Mouse (Mus musculus) E14TG2a.4 (cell line): Measurements from ENCODE around the gene Dhodh.

Source experiments
- H3K27me3 ChIP-seq: 2 replicates; pipeline ENCODE4 v1.6.1; 2014; ENCODE audit warnings: low read length, control low read depth; ENCODE audit not compliant: insufficient read depth
- H3K36me3 ChIP-seq: 2 replicates; pipeline ENCODE4 v1.6.1; 2014; ENCODE audit warnings: low read length, control low read depth; ENCODE audit not compliant: insufficient read depth
- H3K4me1 ChIP-seq: replicated peaks from 2 replicates; pipeline ENCODE4 v1.6.1; 2014; ENCODE audit warnings: low read depth, low read length, control low read depth
- H3K4me3 ChIP-seq: replicated peaks from 2 replicates; pipeline ENCODE4 v1.5.1; 2014; ENCODE audit warnings: mild to moderate bottlenecking, low read length
- H3K9me3 ChIP-seq: 2 replicates; pipeline ENCODE4 v1.6.1; 2014; ENCODE audit warnings: low read length, control low read depth
- CTCF ChIP-seq: conservative IDR thresholded peaks from 2 replicates; pipeline ENCODE4 v1.5.1; 2014; ENCODE audit warnings: low read length
- NANOG ChIP-seq: IDR thresholded peaks from 2 replicates; pipeline ENCODE4 v1.6.1; 2014; ENCODE audit warnings: borderline replicate concordance, low read length, mixed read lengths
- POU5F1 ChIP-seq: IDR thresholded peaks from 2 replicates; pipeline ENCODE4 v1.6.1; 2014; ENCODE audit warnings: low read length, borderline replicate concordance

Gene Dhodh

GRCm38 (mm10) chr8:109608271-109609152 lies at the start of gene Dhodh:
TSS of gene Dhodh (minus strand) at chr8:109608673.
- no peaks in the 10 kb centered on the region for H3K9me3 ChIP-seq
- H3K4me1 ChIP-seq = peaks cover 17% of the 10 kb centered on the region
- TF ChIP-seq POU5F1 (no peak), NANOG (no peak), CTCF (no peak)
- peak within 1 kb of the TSS; percentile 92 for H3K4me3 ChIP-seq
- H3K36me3 ChIP-seq = peaks cover 30% of the 10 kb centered on the region
- H3K27me3 ChIP-seq = no peaks in the 10 kb centered on the region

GRCm38 (mm10) chr8:109656860-109657259 lies 48.4 kb upstream of the Dhodh start:
- H3K4me3 ChIP-seq = no peak overlapping the region
- no peaks in the 10 kb centered on the region for H3K27me3 ChIP-seq
- no peaks in the 10 kb centered on the region for H3K9me3 ChIP-seq
- H3K4me1 ChIP-seq = no peaks in the 10 kb centered on the region
- H3K36me3 ChIP-seq = no peaks in the 10 kb centered on the region
- TF ChIP-seq POU5F1 (no peak), CTCF (no peak), NANOG (no peak)

GRCm38 (mm10) chr8:109650801-109651200 lies 42.3 kb upstream of the Dhodh start:
- Histone ChIP-seq H3K4me1 (peaks cover 8% of the 10 kb centered on the region; the same call in 1 of the 2 replicates), H3K4me3 (no peak overlapping the region), H3K36me3 (no peaks in the 10 kb centered on the region), H3K27me3 (peaks cover 8% of the 10 kb centered on the region; the same call in 1 of the 2 replicates), H3K9me3 (no peaks in the 10 kb centered on the region)
- TF ChIP-seq CTCF (no peak), NANOG (no peak), POU5F1 (no peak)

- no peak for TF ChIP-seq POU5F1
- no peak for TF ChIP-seq CTCF
- TF ChIP-seq NANOG = no peak
- no peak overlapping the region for H3K4me3 ChIP-seq
- no peaks in the 10 kb centered on the region for H3K36me3 ChIP-seq
- peaks cover 8% of the 10 kb centered on the region; the same call in 1 of the 2 replicates for H3K27me3 ChIP-seq
- peaks cover 8% of the 10 kb centered on the region; the same call in 1 of the 2 replicates for H3K4me1 ChIP-seq
- H3K9me3 ChIP-seq = no peaks in the 10 kb centered on the region
Measured at GRCm38 (mm10) chr8:109648469-109648868, 40.0 kb upstream of the Dhodh start.

- H3K4me1 ChIP-seq = peaks cover 8% of the 10 kb centered on the region; the same call in 1 of the 2 replicates
- H3K27me3 ChIP-seq = peaks cover 8% of the 10 kb centered on the region; the same call in 1 of the 2 replicates
- TF ChIP-seq NANOG (no peak), CTCF (no peak), POU5F1 (no peak)
- H3K4me3 ChIP-seq = no peak overlapping the region
- H3K9me3 ChIP-seq = no peaks in the 10 kb centered on the region
- H3K36me3 ChIP-seq = no peaks in the 10 kb centered on the region
Measured at GRCm38 (mm10) chr8:109647331-109647730, 38.9 kb upstream of the Dhodh start.

GRCm38 (mm10) chr8:109641236-109641635 lies 32.8 kb upstream of the Dhodh start:
- Histone ChIP-seq H3K4me1 (no peaks in the 10 kb centered on the region), H3K9me3 (no peaks in the 10 kb centered on the region), H3K27me3 (0 out of 2 replicates have a peak, but pooled peaks cover 3% of the 10 kb centered on the region), H3K4me3 (no peak overlapping the region), H3K36me3 (no peaks in the 10 kb centered on the region)
- TF ChIP-seq POU5F1 (no peak), CTCF (no peak), NANOG (no peak)

GRCm38 (mm10) chr8:109640410-109640809 lies 31.9 kb upstream of the Dhodh start:
- Histone ChIP-seq H3K4me3 (no peak overlapping the region), H3K27me3 (0 out of 2 replicates have a peak, but pooled peaks cover 3% of the 10 kb centered on the region), H3K9me3 (no peaks in the 10 kb centered on the region), H3K36me3 (no peaks in the 10 kb centered on the region), H3K4me1 (no peaks in the 10 kb centered on the region)
- TF ChIP-seq POU5F1 = no peak
- TF ChIP-seq NANOG = no peak
- no peak for TF ChIP-seq CTCF

- TF ChIP-seq POU5F1 (no peak), CTCF (no peak), NANOG (no peak)
- no peaks in the 10 kb centered on the region for H3K9me3 ChIP-seq
Measured at GRCm38 (mm10) chr8:109638851-109639250, 30.4 kb upstream of the Dhodh start.

More at GRCm38 (mm10) chr8:109638851-109639250, 30.4 kb upstream of the Dhodh start:
- H3K4me1 ChIP-seq = no peaks in the 10 kb centered on the region
- H3K36me3 ChIP-seq = no peaks in the 10 kb centered on the region
- H3K27me3 ChIP-seq = 0 out of 2 replicates have a peak, but pooled peaks cover 3% of the 10 kb centered on the region
- no peak overlapping the region for H3K4me3 ChIP-seq
